Mouse (Mus musculus) limb, embryonic 14.5 days (tissue): ENCODE data around the gene Adora3. TPM values are rescaled to one million over a fixed set of nuclear protein-coding genes. Genes with fewer than 3 reads are reported as not detected.

ENCODE experiments used
- ATAC-seq: fragments of 200-750 bp; cut with Nextera tagmentation; 2 replicates; pipeline ENCODE4 v1.8.0; 2017; ENCODE audit warnings: low read depth, moderate number of reproducible peaks, moderate TSS enrichment; ENCODE audit not compliant: low FRiP score
- DNase-seq: peaks from one replicate; pipeline ENCODE4 v3.0.0-alpha.2; 2015; ENCODE audit warnings: low spot score
- H3K27ac ChIP-seq: fragments of 300-500 bp; sonication (generic); replicated peaks from 2 replicates; pipeline ENCODE4 v1.5.1; 2014; ENCODE audit warnings: low read depth, mild to moderate bottlenecking, low read length, moderate library complexity, mixed read lengths
- H3K27me3 ChIP-seq: fragments of 300-500 bp; sonication (generic); 2 replicates; pipeline ENCODE4 v1.6.1; 2014; ENCODE audit warnings: low read length, mixed read lengths; ENCODE audit not compliant: control insufficient read depth, insufficient read depth
- H3K36me3 ChIP-seq: fragments of 300-500 bp; sonication (generic); 2 replicates; pipeline ENCODE4 v1.6.1; 2014; ENCODE audit warnings: mild to moderate bottlenecking, low read length, moderate library complexity, mixed read lengths; ENCODE audit not compliant: control insufficient read depth, insufficient read depth
- H3K4me1 ChIP-seq: fragments of 300-500 bp; sonication (generic); 2 replicates; pipeline ENCODE4 v1.6.1; 2014; ENCODE audit warnings: antibody characterized with exemption, low read length, mixed read lengths; ENCODE audit not compliant: control insufficient read depth, insufficient read depth
- H3K4me2 ChIP-seq: fragments of 300-500 bp; sonication (generic); replicated peaks from 2 replicates; pipeline ENCODE4 v1.6.1; 2014; ENCODE audit warnings: low read depth, mild to moderate bottlenecking, low read length, moderate library complexity; ENCODE audit not compliant: severe bottlenecking
- H3K4me3 ChIP-seq: fragments of 300-500 bp; sonication (generic); replicated peaks from 2 replicates; pipeline ENCODE4 v1.5.1; 2014; ENCODE audit warnings: low read length
- H3K9ac ChIP-seq: fragments of 300-500 bp; sonication (generic); 2 replicates; pipeline ENCODE4 v1.6.1; 2014; ENCODE audit warnings: mild to moderate bottlenecking, low read depth, low read length, moderate library complexity; ENCODE audit not compliant: severe bottlenecking
- H3K9me3 ChIP-seq: fragments of 300-500 bp; sonication (generic); 2 replicates; pipeline ENCODE4 v1.6.1; 2016; ENCODE audit warnings: low read length; ENCODE audit not compliant: control insufficient read depth
- POLR2A ChIP-seq: fragments of 200-500 bp; IDR thresholded peaks from 2 replicates; pipeline ENCODE4 v1.8.0; 2012; ENCODE audit warnings: inconsistent platforms, mild to moderate bottlenecking, moderate library complexity, borderline replicate concordance; ENCODE audit not compliant: insufficient read depth, insufficient read length; ENCODE audit errors: extremely low read depth
- WGBS: fragments of 180-500 bp; shearing (Covaris S2); extraction: QIAGEN DNeasy Blood & Tissue Kit; methylation state at CpG from one replicate; pipeline ENCODE4 v1.1.7; 2014; 5-methylcytosine and 5-hydroxymethylcytosine counted together
- polyA plus RNA-seq, 2 experiments: library from polyadenylated mRNA; depleted of rRNA in 1 of 2; stranded (reverse) in 1 of 2; unstranded in 1 of 2; fragments of >200 nt; fragmentation: Nextera tagmentation in 1 of 2; extraction: Ambion mirVana in 1 of 2; gene quantifications; 2 replicates each; pipeline versions ENCODE4 v1.2.1 to v1.2.3; 2012 to 2014

Adora3 gene
- polyA plus RNA-seq, 2 experiments = 2.1 to 2.8 TPM

DNA sequence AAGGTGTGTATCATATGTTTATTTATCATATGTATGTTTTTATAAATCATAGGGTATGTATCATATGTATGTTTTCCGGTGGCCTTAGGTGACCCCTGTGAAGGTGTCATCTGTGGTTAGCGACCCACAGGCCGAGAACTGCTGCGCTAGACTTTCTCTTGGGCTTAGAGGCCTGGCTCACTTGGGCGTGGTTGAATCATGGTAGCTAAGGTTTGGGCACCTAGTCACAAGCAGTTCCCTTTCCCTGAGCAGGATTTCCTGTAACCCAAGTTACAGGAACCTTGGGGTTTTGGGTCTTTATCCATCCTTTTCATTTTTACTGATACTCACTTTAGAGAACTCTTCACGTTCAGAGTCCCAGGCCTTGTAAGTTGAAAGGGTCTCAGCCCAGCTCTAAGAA lies 29.6 kb downstream of the Adora3 start:
- Histone ChIP-seq H3K27ac (no peak overlapping the region), H3K36me3 (no peaks in the 10 kb centered on the region), H3K4me3 (no peak overlapping the region), H3K9me3 (no peaks in the 10 kb centered on the region), H3K4me1 (peaks cover 8% of the 10 kb centered on the region), H3K27me3 (no peaks in the 10 kb centered on the region), H3K9ac (no peak overlapping the region), H3K4me2 (no peak overlapping the region)
- ATAC-seq = no peak
- TF ChIP-seq POLR2A = no peak
- DNase-seq = no peak
- whole genome bisulfite sequencing = 78% methylated on average over 6 of the region's 6 CpGs

- Histone ChIP-seq H3K36me3 (no peaks in the 10 kb centered on the region), H3K4me2 (no peak overlapping the region), H3K27ac (no peak overlapping the region), H3K4me1 (0 out of 2 replicates have a peak, but pooled peaks cover 6% of the 10 kb centered on the region), H3K4me3 (no peak overlapping the region), H3K9ac (no peak overlapping the region), H3K9me3 (no peaks in the 10 kb centered on the region), H3K27me3 (no peaks in the 10 kb centered on the region)
- no peak for TF ChIP-seq POLR2A
- DNase-seq (no peak), ATAC-seq (no peak)
- WGBS = 77% methylated on average over 3 of the region's 3 CpGs
Measured at GRCm38 (mm10) chr3:105900716-105901115, 30.1 kb downstream of the Adora3 start.

- ATAC-seq (no peak), DNase-seq (no peak)
- Histone ChIP-seq H3K9me3 (no peaks in the 10 kb centered on the region), H3K27ac (no peak overlapping the region), H3K4me3 (no peak overlapping the region), H3K9ac (no peak overlapping the region), H3K4me2 (no peak overlapping the region), H3K36me3 (no peaks in the 10 kb centered on the region), H3K4me1 (0 out of 2 replicates have a peak, but pooled peaks cover 6% of the 10 kb centered on the region), H3K27me3 (no peaks in the 10 kb centered on the region)
- WGBS = 69% methylated on average over 4 of the region's 4 CpGs
- TF ChIP-seq POLR2A = no peak
Measured at GRCm38 (mm10) chr3:105901468-105901867, 30.8 kb downstream of the Adora3 start.

DNA sequence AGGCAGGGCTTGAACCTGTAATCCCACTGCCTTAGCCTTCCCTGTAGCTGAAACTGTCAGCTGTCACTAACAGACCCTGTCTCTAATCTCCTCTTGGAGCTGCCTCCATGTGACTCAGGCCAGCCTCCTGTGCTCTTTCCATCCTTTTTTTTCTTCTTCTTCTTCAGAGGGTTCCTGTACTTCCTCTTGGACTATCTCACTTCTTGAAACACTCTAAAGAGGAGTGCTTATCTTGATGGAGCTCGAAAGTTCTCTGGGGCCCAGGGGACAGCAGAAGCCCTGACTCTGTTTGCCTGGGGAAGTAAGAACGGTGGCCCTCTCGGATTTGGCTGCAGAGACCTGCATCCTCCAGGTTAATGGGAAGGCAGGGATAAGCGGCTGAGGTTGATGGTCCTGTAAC lies 33.6 kb downstream of the Adora3 start:
- ATAC-seq = no peak
- H3K4me3 ChIP-seq = no peak overlapping the region

DNA sequence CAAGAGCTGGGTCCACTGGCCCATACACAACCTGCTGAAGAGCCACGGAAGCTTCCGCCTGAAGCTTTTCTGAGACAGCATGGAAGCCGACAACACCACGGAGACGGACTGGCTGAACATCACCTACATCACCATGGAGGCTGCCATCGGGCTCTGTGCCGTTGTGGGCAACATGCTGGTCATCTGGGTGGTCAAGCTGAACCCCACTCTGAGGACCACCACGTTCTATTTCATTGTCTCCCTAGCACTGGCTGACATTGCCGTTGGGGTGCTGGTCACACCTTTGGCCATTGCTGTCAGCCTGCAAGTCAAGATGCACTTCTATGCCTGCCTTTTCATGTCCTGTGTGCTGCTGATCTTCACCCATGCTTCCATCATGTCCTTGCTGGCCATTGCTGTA lies 34.1 kb downstream of the Adora3 start:
- H3K4me1 ChIP-seq = no peaks in the 10 kb centered on the region
- DNase-seq (no peak), ATAC-seq (no peak)
- H3K36me3 ChIP-seq = no peaks in the 10 kb centered on the region
- H3K27me3 ChIP-seq = no peaks in the 10 kb centered on the region
- no peak overlapping the region for H3K27ac ChIP-seq
- H3K4me2 ChIP-seq = no peak overlapping the region
- no peak for TF ChIP-seq POLR2A
- H3K4me3 ChIP-seq = no peak overlapping the region
- H3K9ac ChIP-seq = no peak overlapping the region
- no peaks in the 10 kb centered on the region for H3K9me3 ChIP-seq
- 92% methylated on average over 9 of the region's 9 CpGs for WGBS

More for the DNA sequence above, 33.6 kb downstream of the Adora3 start:
- Histone ChIP-seq H3K36me3 (no peaks in the 10 kb centered on the region), H3K27me3 (no peaks in the 10 kb centered on the region), H3K4me2 (no peak overlapping the region), H3K9ac (no peak overlapping the region), H3K9me3 (no peaks in the 10 kb centered on the region), H3K27ac (no peak overlapping the region), H3K4me1 (0 out of 2 replicates have a peak, but pooled peaks cover 3% of the 10 kb centered on the region)
- DNase-seq = no peak
- 69% methylated on average over 4 of the region's 4 CpGs for WGBS
- no peak for TF ChIP-seq POLR2A
